Mouse (Mus musculus): ENCODE measurements at regions not wholly inside any gene's neighbourhood (a gene's known extent, or its start where the extent isn't known, plus 50 kb on each side); places are given as distances from the start of the nearest gene placed in this dataset.

GRCm38 (mm10) chr1:119221012-119221411 is 167.6 kb upstream of the Gli2 start:
- TF ChIP-seq CTCF (IDR thresholded peaks at IDR 0.05; ENCODE audit: extremely low read depth, insufficient read length, insufficient replicate concordance, low read depth, low read length) (no peak), POLR2A (IDR thresholded peaks at IDR 0.05; ENCODE audit: low read depth, low read length) (no peak)
